Mouse (Mus musculus) kidney, embryonic 14.5 days (tissue): ENCODE measurements around the gene Sema6d. TPM values are rescaled to one million over a fixed set of nuclear protein-coding genes. Genes with fewer than 3 reads are reported as not detected.

Experiments used
- ATAC-seq: fragments of 200-750 bp; cut with Nextera tagmentation; 2 replicates; pipeline ENCODE4 v1.8.0; 2017; ENCODE audit warnings: moderate number of reproducible peaks, mild to moderate bottlenecking, moderate TSS enrichment, moderate library complexity; ENCODE audit not compliant: low FRiP score, low TSS enrichment
- H3K27ac ChIP-seq: fragments of 300-500 bp; sonication (generic); 2 replicates; pipeline ENCODE4 v1.5.1; 2014; ENCODE audit warnings: low read depth, mild to moderate bottlenecking, low read length, moderate library complexity, mixed read lengths
- H3K27me3 ChIP-seq: fragments of 300-500 bp; sonication (generic); 2 replicates; pipeline ENCODE4 v1.6.1; 2014; ENCODE audit warnings: mild to moderate bottlenecking, low read length; ENCODE audit not compliant: control insufficient read depth, insufficient read depth
- H3K36me3 ChIP-seq: fragments of 300-500 bp; sonication (generic); 2 replicates; pipeline ENCODE4 v1.6.1; 2014; ENCODE audit warnings: low read length, mixed read lengths; ENCODE audit not compliant: control insufficient read depth, insufficient read depth
- H3K4me1 ChIP-seq: fragments of 300-500 bp; sonication (generic); 2 replicates; pipeline ENCODE4 v1.6.1; 2014; ENCODE audit warnings: low read length, mixed read lengths; ENCODE audit not compliant: control insufficient read depth, insufficient read depth
- H3K4me2 ChIP-seq: fragments of 300-500 bp; sonication (generic); replicated peaks from 2 replicates; pipeline ENCODE4 v1.6.1; 2014; ENCODE audit warnings: low read depth, mild to moderate bottlenecking, low read length
- H3K4me3 ChIP-seq: fragments of 300-500 bp; sonication (generic); 2 replicates; pipeline ENCODE4 v1.5.1; 2014; ENCODE audit warnings: mild to moderate bottlenecking, low read length
- H3K9ac ChIP-seq: fragments of 300-500 bp; sonication (generic); 2 replicates; pipeline ENCODE4 v1.6.1; 2014; ENCODE audit warnings: low read depth, mild to moderate bottlenecking, low read length, moderate library complexity
- H3K9me3 ChIP-seq: fragments of 300-500 bp; sonication (generic); 2 replicates; pipeline ENCODE4 v1.6.1; 2016; ENCODE audit warnings: low read length; ENCODE audit not compliant: control insufficient read depth
- WGBS: fragments of 180-500 bp; shearing (Covaris S2); extraction: QIAGEN DNeasy Blood & Tissue Kit; methylation state at CpG from one replicate; pipeline ENCODE4 v1.1.7; 2014; 5-methylcytosine and 5-hydroxymethylcytosine counted together
- polyA plus RNA-seq: library from polyadenylated mRNA; unstranded; fragments of >200 nt; fragmentation: Nextera tagmentation; extraction: Ambion mirVana; gene quantifications from 2 replicates; pipeline ENCODE4 v1.2.1, GENCODE M21; 2014

Sema6d gene
- polyA plus RNA-seq, 1 experiment from 2014 or later: 11.8 TPM

DNA sequence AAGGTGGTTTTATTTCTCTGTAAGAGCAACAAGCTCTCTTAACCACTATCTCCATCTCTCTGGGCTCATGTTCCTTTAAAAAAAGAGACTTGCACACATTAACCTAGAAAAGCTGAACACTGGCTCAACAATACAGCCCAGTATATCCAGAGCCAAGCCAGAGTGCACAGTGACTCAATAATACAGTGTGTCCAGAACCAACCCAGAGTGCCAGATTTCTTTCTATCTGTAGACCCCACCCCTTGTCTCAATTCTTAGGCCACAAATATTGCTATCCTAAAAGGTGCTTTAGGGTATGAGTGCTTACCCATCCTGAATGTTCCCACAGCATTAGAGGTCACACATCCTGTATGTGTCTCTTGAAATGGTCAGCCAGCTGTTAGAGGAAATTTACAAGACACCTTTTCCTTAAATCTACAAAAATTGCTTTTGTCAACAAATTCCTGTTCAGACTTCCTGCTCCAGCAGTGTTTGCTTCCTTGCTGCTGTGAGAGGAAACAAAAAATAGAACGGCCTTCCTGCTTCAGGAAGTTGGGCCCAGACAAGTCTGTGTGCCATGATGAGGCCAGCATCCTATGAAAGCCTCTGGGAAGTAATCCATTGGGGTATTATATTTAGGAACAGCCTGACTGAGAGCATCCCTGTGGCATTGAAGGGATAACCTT is 465.1 kb downstream of the Sema6d start:
- Histone ChIP-seq H3K27me3 (no peaks in the 10 kb centered on the region), H3K4me1 (no peaks in the 10 kb centered on the region), H3K27ac (peak overlapping the region; percentile 3; the same call in 1 of the 2 replicates), H3K9me3 (no peaks in the 10 kb centered on the region), H3K4me3 (no peak overlapping the region), H3K9ac (no peak overlapping the region), H3K36me3 (no peaks in the 10 kb centered on the region), H3K4me2 (no peak overlapping the region)
- WGBS: 38% methylated on average over 1 of the region's 1 CpGs
- ATAC-seq: peak; percentile 35; the same call in 1 of the 2 replicates

DNA sequence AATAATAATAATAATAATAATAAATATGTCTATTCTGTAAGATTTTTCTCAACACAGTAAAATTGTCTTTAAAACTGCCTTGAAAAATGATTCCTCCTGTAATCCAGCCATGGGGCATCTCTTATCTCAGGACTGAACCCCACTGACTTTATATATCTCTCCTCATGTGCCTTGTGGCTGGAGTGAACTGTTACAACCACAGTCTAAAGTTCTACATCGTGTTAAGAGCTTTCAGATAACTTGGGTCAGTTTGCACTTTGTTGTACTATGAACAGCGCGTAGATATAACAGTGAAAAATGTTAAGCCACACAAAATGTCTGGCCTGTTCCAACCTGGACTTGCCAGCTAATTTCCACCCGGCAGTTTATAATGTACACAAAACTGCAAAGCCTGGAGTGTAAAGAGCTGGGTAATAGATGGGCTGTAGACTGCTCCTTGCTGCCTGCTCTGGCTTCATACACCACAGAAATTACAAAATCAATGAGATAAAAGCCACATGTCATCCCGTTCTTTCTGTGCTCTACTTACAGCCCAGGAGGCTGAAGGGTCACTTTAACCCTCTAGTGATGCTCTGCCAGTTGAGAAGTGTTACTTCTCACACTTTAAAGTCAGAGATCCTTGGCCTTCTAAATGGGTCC is 467.2 kb downstream of the Sema6d start:
- WGBS: 78% methylated on average over 5 of the region's 5 CpGs
- no peak overlapping the region for H3K4me3 ChIP-seq
- H3K4me2 ChIP-seq: no peak overlapping the region
- no peaks in the 10 kb centered on the region for H3K27me3 ChIP-seq
- H3K36me3 ChIP-seq: no peaks in the 10 kb centered on the region
- H3K9ac ChIP-seq: no peak overlapping the region
- no peak for ATAC-seq
- no peaks in the 10 kb centered on the region for H3K9me3 ChIP-seq
- no peaks in the 10 kb centered on the region for H3K4me1 ChIP-seq
- no peak overlapping the region for H3K27ac ChIP-seq

DNA sequence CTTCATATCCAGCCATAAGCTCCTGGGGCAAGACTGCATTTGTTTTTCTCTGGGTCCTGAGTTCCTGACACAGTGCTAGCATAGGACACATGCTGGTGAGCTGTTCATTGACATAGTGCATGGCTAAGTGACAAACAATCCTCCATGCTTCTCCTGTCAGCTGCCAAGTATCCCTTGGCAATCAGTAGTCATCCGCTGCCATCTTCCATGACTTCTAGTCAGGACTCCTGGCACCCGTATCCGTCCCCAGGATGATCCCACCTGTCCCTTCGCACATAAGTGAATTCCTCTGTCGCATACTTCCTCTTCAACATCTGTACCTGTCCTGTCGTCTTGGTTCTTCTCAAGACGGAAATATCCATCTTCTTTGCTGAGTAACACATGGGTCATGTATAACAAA is 468.3 kb downstream of the Sema6d start:
- no peaks in the 10 kb centered on the region for H3K9me3 ChIP-seq
- no peak overlapping the region for H3K27ac ChIP-seq
- no peak overlapping the region for H3K4me2 ChIP-seq
- H3K27me3 ChIP-seq: no peaks in the 10 kb centered on the region
- 90% methylated on average over 7 of the region's 7 CpGs for WGBS
- ATAC-seq: no peak
- H3K4me1 ChIP-seq: no peaks in the 10 kb centered on the region
- H3K36me3 ChIP-seq: no peaks in the 10 kb centered on the region
- H3K9ac ChIP-seq: no peak overlapping the region
- H3K4me3 ChIP-seq: no peak overlapping the region

DNA sequence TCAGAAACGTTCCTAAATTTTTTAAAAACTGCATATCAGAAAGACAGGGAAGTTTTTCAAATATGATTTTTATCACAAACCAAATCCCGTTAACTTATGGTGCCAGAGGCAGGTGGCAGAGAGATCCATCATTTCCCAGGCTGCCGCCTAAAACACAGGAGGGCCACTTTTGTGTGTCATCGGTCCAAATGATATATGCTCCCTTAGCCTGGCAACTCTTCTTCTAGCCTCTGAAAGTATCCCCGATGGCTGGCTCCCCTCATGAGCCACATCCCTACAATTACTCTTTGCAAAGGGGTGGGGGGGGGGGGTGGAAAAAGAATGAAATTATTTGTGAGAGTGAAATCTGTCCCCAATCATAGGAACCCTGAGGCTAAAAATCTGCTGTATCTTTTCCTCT is 471.9 kb downstream of the Sema6d start:
- 77% methylated on average over 5 of the region's 5 CpGs for WGBS
- no peaks in the 10 kb centered on the region for H3K4me1 ChIP-seq

DNA sequence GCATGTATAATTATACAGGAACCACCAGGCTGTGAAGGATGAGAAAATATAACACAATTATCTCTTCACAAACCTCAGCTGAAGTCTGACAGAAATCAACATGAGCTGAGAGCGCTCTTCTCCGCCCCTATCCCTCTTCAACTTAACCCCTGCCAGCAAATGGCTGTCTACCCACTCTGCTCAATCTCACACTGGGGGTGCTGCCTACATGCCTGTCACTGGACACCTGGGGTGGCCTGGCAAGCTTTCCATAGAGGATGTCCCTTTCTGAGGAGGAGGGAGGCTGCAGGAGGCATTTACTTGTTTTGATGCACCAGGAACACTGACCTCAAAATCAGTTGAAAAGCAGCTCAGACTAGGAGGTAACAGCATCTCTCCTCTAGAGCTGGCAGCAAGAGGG is 472.3 kb downstream of the Sema6d start:
- H3K4me2 ChIP-seq: no peak overlapping the region
- no peaks in the 10 kb centered on the region for H3K27me3 ChIP-seq
- H3K36me3 ChIP-seq: no peaks in the 10 kb centered on the region
- H3K27ac ChIP-seq: no peak overlapping the region
- H3K4me3 ChIP-seq: no peak overlapping the region
- H3K9me3 ChIP-seq: no peaks in the 10 kb centered on the region
- 75% methylated on average over 2 of the region's 2 CpGs for WGBS
- H3K4me1 ChIP-seq: no peaks in the 10 kb centered on the region
- no peak overlapping the region for H3K9ac ChIP-seq
- no peak for ATAC-seq

More for the DNA sequence above, 471.9 kb downstream of the Sema6d start:
- Histone ChIP-seq H3K36me3 (no peaks in the 10 kb centered on the region), H3K9me3 (no peaks in the 10 kb centered on the region), H3K9ac (no peak overlapping the region), H3K4me3 (no peak overlapping the region), H3K27me3 (no peaks in the 10 kb centered on the region), H3K4me2 (no peak overlapping the region), H3K27ac (no peak overlapping the region)
- no peak for ATAC-seq

DNA sequence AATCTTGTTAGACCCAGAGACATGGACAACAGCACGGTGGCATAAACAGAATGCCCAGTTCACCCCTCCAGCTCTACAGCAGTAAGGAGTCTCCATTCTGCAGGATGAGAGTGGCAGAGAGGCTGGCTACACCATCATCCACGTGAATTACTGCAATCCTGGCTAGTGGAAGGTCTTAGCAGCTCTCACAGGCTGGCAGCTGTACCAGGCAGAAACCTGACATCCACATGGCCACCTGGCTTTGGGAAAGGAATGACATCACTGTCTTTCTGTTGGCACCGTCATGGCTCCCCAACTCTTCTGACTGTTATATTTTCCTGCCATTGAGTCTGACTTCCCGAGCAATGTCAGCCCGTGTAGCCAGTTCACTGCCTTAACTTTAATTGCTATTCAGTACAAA is 474.0 kb downstream of the Sema6d start:
- Histone ChIP-seq H3K4me3 (no peak overlapping the region), H3K27me3 (no peaks in the 10 kb centered on the region)
- WGBS: 79% methylated on average over 5 of the region's 5 CpGs

DNA sequence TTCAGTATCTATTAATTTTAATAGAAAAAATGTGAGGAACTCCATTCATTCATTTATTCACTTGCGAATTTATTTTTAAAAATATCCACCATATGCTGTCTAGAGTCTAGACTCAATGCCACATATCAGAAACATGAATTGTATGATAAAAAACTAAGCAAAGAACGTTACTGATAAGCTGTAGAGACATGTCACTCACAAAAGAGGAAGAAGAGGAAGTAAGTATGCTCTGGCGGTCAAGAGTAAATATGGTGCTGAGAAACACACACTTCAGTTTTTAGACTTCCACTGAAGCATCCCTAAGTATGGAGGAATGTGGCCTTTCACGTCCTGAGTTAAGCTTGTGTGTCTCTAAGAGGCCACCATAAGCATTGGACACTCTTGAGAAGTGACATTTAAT is 484.0 kb downstream of the Sema6d start:
- no peak for ATAC-seq
- 76% methylated on average over 4 of the region's 4 CpGs for WGBS
- Histone ChIP-seq H3K27me3 (no peaks in the 10 kb centered on the region), H3K9ac (no peak overlapping the region), H3K9me3 (no peaks in the 10 kb centered on the region), H3K36me3 (no peaks in the 10 kb centered on the region), H3K4me2 (no peak overlapping the region), H3K27ac (no peak overlapping the region), H3K4me1 (no peaks in the 10 kb centered on the region), H3K4me3 (no peak overlapping the region)

More for the DNA sequence above, 474.0 kb downstream of the Sema6d start:
- Histone ChIP-seq H3K27ac (no peak overlapping the region), H3K36me3 (no peaks in the 10 kb centered on the region), H3K9me3 (no peaks in the 10 kb centered on the region), H3K9ac (no peak overlapping the region), H3K4me1 (no peaks in the 10 kb centered on the region), H3K4me2 (no peak overlapping the region)
- ATAC-seq: no peak

DNA sequence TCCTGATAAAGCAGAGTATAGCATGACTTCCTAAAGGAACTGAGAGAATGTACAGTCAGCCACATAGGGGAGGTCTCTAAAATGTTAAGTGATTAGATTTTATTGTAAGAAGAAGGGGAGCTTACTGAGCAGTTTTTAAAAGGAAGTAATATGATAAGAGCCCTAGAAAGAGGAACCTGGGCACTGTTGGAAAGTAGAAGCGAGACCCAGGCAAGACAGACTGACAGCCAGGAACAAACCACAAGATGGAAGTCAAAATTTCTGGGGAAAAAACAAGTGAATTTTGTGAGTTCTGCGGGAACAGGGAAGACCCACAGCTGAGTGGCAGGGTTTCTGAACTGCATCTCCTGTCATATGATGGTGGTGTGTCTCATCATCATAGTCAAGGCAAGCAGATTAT is 486.3 kb downstream of the Sema6d start:
- Histone ChIP-seq H3K36me3 (no peaks in the 10 kb centered on the region), H3K9me3 (no peaks in the 10 kb centered on the region), H3K4me3 (no peak overlapping the region), H3K9ac (no peak overlapping the region), H3K4me2 (no peak overlapping the region), H3K4me1 (no peaks in the 10 kb centered on the region), H3K27ac (no peak overlapping the region), H3K27me3 (no peaks in the 10 kb centered on the region)
- no peak for ATAC-seq
- WGBS: 85% methylated on average over 2 of the region's 2 CpGs

DNA sequence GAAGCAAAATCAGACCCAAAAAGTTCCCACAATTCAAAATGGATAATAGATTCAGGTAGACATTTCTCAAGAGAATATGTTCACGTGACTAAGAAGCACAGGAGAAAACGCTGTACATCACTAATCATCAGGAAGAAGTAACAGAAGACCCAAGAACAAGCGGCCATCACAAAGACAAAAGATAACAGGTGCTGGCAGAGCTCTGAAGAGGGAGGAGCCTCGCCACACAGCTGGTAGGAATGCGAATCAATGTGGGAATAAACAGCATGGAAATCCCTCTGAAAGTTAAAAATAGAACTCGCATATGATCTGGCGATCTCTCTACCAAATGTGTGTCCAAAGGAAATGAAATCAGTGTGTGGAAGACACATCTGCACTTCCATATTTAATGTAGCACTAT is 493.8 kb downstream of the Sema6d start:
- Histone ChIP-seq H3K4me3 (no peak overlapping the region), H3K27me3 (no peaks in the 10 kb centered on the region), H3K9ac (no peak overlapping the region), H3K4me2 (no peak overlapping the region), H3K27ac (no peak overlapping the region), H3K36me3 (no peaks in the 10 kb centered on the region), H3K4me1 (no peaks in the 10 kb centered on the region), H3K9me3 (no peaks in the 10 kb centered on the region)
- no peak for ATAC-seq
- 79% methylated on average over 7 of the region's 7 CpGs for WGBS
